Mouse (Mus musculus) forebrain, embryonic 12.5 days (tissue): Measurements from ENCODE around the gene Hist1h2bf. TPM values are rescaled to one million over a fixed set of nuclear protein-coding genes. Genes with fewer than 3 reads are reported as not detected.

Source experiments
- microRNA-seq: library from miRNA; unstranded; fragments of <30 nt; microRNA quantifications from one replicate; pipeline ENCODE4, GENCODE M21; 2017
- polyA plus RNA-seq: library from polyadenylated mRNA; unstranded; fragments of >200 nt; fragmentation: Nextera tagmentation; extraction: Ambion mirVana; gene quantifications from 2 replicates; pipeline ENCODE4 v1.2.1, GENCODE M21; 2016

Gene Hist1h2bf
- polyA plus RNA-seq, 1 experiment from 2014 or later = 9.5 TPM

Small RNAs within 50 kb of the gene (microRNA-seq; reads per million reads assigned to microRNA genes)
- gene Gm44297 (not detected), gene Gm44359 (not detected), gene Gm44394 (not detected)

Other genes starting within 250 kb of the Hist1h2bf start
- 64.1 and 65.6 TPM in 2 replicates for gene Zfp322a, start 205.0 kb downstream of the Hist1h2bf start, polyA plus RNA-seq
- 13.0 and 13.2 TPM in 2 replicates for gene Abt1, start 150.3 kb downstream of the Hist1h2bf start, polyA plus RNA-seq
- gene Btn1a1, start 108.3 kb downstream of the Hist1h2bf start, polyA plus RNA-seq = 0.18 and 0.36 TPM in 2 replicates
- gene Btn2a2, start 85.3 kb downstream of the Hist1h2bf start, polyA plus RNA-seq = 0.23 and 0.36 TPM in 2 replicates
- 7.2 and 8.7 TPM in 2 replicates for gene Hist1h4h, start 43.1 kb downstream of the Hist1h2bf start, polyA plus RNA-seq
- gene Hist1h2af, start 40.3 kb downstream of the Hist1h2bf start, polyA plus RNA-seq = 9.3 and 10.7 TPM in 2 replicates
- gene Hist1h3g, start 38.8 kb downstream of the Hist1h2bf start, polyA plus RNA-seq = 7.2 and 8.3 TPM in 2 replicates
- 0.87 and 0.95 TPM in 2 replicates for gene Hist1h2bh, start 30.8 kb downstream of the Hist1h2bf start, polyA plus RNA-seq
- gene Hist1h3f, start 30.1 kb downstream of the Hist1h2bf start, polyA plus RNA-seq = 0.99 and 1.5 TPM in 2 replicates
- 0.74 and 1.4 TPM in 2 replicates for gene Hist1h4f, start 22.5 kb downstream of the Hist1h2bf start, polyA plus RNA-seq
- 0.47 and 0.56 TPM in 2 replicates for gene Hist1h1d, start 20.9 kb downstream of the Hist1h2bf start, polyA plus RNA-seq
- gene Hist1h3e, start 11.8 kb downstream of the Hist1h2bf start, polyA plus RNA-seq = 5.7 and 7.6 TPM in 2 replicates
- gene Hist1h2ae, start 3.0 kb downstream of the Hist1h2bf start, polyA plus RNA-seq = 115 and 138 TPM in 2 replicates
- 8.9 and 11.4 TPM in 2 replicates for gene Hist1h2bg, start 2.8 kb downstream of the Hist1h2bf start, polyA plus RNA-seq
- 1.3 and 3.7 TPM in 2 replicates for gene Hist1h2ad, start 185 bp upstream of the Hist1h2bf start, polyA plus RNA-seq
- 5.8 and 6.6 TPM in 2 replicates for gene Hist1h3d, start 1.6 kb upstream of the Hist1h2bf start, polyA plus RNA-seq
- 137 and 142 TPM in 2 replicates for gene Hist1h4d, start 7.4 kb upstream of the Hist1h2bf start, polyA plus RNA-seq
- 3.0 and 3.7 TPM in 2 replicates for gene Hist1h2be, start 46.9 kb upstream of the Hist1h2bf start, polyA plus RNA-seq
- gene Hist1h1e, start 48.4 kb upstream of the Hist1h2bf start, polyA plus RNA-seq = 26.3 and 26.6 TPM in 2 replicates
- gene Hist1h2ac, start 109.8 kb upstream of the Hist1h2bf start, polyA plus RNA-seq = 1.4 and 1.6 TPM in 2 replicates
- gene Hist1h2bc, start 110.0 kb upstream of the Hist1h2bf start, polyA plus RNA-seq = 34.6 and 36.5 TPM in 2 replicates
- gene Hist1h1t, start 121.6 kb upstream of the Hist1h2bf start, polyA plus RNA-seq = not detected in 2 replicates
- 6.1 and 9.8 TPM in 2 replicates for gene Hist1h4c, start 124.3 kb upstream of the Hist1h2bf start, polyA plus RNA-seq
- 2.0 and 2.5 TPM in 2 replicates for gene Hfe, start 136.7 kb upstream of the Hist1h2bf start, polyA plus RNA-seq
- gene Hist1h1c, start 164.6 kb upstream of the Hist1h2bf start, polyA plus RNA-seq = 15.2 and 15.9 TPM in 2 replicates
- 11.1 and 13.8 TPM in 2 replicates for gene Hist1h3c, start 171.4 kb upstream of the Hist1h2bf start, polyA plus RNA-seq
- 2.2 and 3.5 TPM in 2 replicates for gene Hist1h2bb, start 172.5 kb upstream of the Hist1h2bf start, polyA plus RNA-seq
- 59.9 and 73.2 TPM in 2 replicates for gene Hist1h2ab, start 176.9 kb upstream of the Hist1h2bf start, polyA plus RNA-seq
- 14.0 and 15.8 TPM in 2 replicates for gene Hist1h3b, start 178.1 kb upstream of the Hist1h2bf start, polyA plus RNA-seq
- 5.3 and 8.2 TPM in 2 replicates for gene Hist1h4b, start 182.8 kb upstream of the Hist1h2bf start, polyA plus RNA-seq
- 0.88 TPM in 1 of 2 replicates, not detected in the other for gene Hist1h4a, start 187.0 kb upstream of the Hist1h2bf start, polyA plus RNA-seq
- 5.1 and 5.2 TPM in 2 replicates for gene Hist1h3a, start 188.2 kb upstream of the Hist1h2bf start, polyA plus RNA-seq
- gene Hist1h1a, start 189.5 kb upstream of the Hist1h2bf start, polyA plus RNA-seq = 3.3 and 4.0 TPM in 2 replicates
- gene Trim38, start 195.7 kb upstream of the Hist1h2bf start, polyA plus RNA-seq = 0.18 TPM in 1 of 2 replicates, not detected in the other
- not detected in 2 replicates for gene Slc17a2, start 232.8 kb upstream of the Hist1h2bf start, polyA plus RNA-seq